Mouse (Mus musculus) left cerebral cortex, postnatal 25 days (tissue): ENCODE results near the gene Cdh13. TPM values are rescaled to one million over a fixed set of nuclear protein-coding genes. Genes with fewer than 3 reads are reported as not detected.

ENCODE experiments used
- DNase-seq, 2 experiments: peaks; one replicate each; pipeline ENCODE4 v3.0.0; 2022; ENCODE audit warnings: low spot score in 2 of 2, mixed read lengths in 1 of 2
- intact Hi-C: fragments of 180-260 bp; cut with DNase I; formaldehyde crosslinking; loops from one replicate; pipeline ENCODE4 v1.15.1; 2025
- total RNA-seq, 2 experiments: library from RNA; stranded (reverse); gene quantifications; 2 replicates each; pipeline ENCODE4 v1.2.3; 2021

Cdh13 gene
- total RNA-seq, 2 experiments from 2014 or later = 82.4 to 86.1 TPM

DNA sequence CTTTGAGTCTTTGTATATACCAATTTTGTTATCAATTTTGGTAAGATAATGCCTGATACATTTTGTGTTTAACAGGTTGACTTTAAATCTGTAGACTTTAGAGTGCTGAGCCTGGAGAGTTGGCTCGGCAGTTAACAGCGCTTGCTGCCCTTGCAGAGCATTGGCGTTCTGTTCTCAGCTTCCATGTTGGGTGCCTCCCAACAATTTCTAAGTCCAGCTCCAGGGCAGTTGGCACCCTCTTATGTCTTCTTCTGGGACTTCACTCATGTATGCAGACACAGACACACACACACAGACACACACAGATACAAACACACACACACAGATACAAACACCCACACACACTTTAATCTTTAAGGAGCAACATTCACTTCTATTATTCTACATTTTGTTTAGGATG lies 672.6 kb downstream of the Cdh13 start:
- DNase-seq = no peak
- intact Hi-C loops = no loop called here

DNA sequence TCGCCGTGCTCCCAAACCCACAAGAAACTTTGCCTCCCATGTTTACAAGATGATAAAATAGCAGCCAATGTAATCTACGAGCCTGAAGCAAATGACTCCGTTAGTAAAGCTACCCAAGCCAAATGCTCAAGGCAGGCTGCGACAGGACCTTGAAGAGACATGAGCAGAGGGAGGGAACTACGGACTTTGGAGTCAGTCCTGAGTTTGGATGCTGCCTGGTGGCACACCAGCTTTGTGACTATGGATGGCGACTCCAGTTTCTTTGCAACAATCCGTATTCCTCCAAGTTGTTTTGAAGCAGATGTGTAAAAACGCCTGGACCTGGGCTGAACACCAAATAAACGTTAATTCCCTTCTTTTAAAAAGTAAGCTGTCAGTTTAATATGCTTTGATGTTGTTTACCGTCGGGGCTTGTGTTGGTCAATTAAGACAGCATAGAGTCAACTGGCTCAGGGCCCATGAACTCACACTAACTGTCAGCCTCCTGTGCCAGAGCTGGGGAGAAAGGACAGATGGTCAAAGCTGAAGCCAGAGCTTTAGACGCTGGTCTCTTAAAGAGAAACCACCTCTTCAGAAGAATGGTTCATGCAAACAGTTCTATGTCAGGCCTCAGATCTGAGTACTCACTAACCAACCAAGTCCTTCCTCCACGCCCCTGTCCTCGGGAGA lies 678.5 kb downstream of the Cdh13 start:
- peak in 1 of 2 experiments; percentile 21 for DNase-seq
- intact Hi-C loops = no loop called here

DNA sequence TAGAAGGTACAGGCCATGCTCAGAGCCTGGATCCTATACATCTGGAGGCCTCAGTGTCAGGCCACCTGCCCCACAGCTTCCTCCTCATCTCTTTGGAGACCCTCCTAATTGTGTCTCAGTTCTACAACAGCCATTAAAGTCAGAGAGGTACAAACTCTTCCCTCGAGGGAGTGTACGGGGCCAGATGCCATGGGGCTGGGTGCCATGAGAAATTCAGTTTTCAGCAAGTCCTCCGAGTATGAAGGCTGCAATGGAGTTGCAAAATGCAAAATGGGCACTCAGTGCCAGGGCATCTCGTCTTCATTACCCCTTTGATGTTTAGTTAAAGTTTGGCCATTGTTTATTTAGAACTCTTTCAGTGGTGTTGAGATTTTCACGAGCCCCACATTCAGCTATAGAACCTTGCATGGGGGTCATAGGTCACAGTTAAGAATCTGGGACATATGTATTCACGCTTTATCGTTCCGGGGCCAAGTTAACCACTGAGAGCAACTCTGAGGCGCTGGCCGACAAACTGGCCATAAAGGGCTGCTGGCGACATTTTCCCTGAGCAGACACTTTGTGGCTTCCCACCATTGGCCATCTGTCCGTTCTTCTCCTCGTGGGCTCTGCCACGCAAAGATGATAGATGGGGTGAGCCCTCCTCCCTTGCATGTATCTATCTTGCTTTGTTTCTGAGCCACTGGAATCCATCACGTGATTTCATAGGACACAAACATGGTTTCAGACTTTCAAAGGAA lies 681.7 kb downstream of the Cdh13 start:
- DNase-seq = no peak
- intact Hi-C loops = no loop called here

DNA sequence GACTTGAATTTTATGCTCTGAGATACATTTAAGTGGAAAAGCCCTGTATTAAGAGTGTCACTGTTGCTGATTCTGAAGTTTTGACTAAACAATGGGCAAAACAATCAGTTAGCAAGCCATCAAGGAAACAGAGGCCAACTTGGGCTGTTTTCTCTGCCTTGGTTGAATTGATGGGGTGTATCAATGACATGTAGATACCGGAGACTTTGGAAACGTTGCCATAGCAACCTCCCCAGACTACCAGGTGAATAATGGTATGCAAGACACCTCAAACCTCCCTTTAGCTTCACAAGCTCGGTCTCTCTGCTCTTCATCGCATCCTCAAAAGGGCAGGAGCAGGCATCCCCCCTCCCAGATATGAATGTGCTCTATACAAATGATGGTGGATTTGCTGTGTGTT lies 685.4 kb downstream of the Cdh13 start:
- no peak for DNase-seq
- intact Hi-C loops = no loop called here

DNA sequence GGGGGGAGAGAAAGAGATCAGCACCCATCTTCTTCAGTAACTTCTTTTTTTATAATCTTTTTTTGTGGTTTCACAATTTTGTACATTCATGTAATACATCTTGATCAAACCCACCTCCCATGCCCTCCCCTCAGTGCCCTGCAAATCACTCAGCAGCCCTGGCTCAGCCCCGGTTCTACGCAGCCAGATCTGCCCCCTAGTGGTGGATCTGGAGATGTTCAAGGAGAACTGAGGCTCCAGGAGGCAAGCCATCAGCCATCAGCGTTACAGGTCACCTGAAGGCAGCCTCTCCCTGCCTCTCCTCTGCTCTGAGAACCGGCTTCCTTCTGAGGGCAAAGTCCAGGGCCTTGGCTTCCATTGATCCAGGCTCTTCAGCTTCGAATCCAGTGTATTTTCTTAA lies 696.3 kb downstream of the Cdh13 start:
- intact Hi-C loops = no loop called here
- peak; percentile 15 to 31 for DNase-seq

DNA sequence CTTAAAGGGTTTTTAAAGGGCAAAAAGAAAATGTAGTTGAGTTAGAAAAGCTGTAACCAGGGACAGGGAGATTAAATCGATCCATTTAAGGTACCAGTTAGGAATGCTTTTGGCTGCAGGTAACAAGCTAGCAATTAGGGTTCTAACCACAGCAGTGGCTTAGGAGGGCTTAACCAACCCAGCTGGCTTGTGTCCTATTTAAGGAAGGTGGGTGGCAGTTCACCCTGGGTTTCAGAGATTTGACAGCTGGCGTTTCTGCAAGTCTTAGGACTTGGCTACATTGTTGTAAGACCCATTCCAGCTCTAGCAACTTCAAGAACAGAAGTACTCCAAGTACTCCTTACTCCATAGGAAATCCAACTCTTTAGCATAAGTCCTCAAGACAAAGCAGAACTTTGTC lies 700.2 kb downstream of the Cdh13 start:
- DNase-seq = no peak
- intact Hi-C loops = no loop called here

DNA sequence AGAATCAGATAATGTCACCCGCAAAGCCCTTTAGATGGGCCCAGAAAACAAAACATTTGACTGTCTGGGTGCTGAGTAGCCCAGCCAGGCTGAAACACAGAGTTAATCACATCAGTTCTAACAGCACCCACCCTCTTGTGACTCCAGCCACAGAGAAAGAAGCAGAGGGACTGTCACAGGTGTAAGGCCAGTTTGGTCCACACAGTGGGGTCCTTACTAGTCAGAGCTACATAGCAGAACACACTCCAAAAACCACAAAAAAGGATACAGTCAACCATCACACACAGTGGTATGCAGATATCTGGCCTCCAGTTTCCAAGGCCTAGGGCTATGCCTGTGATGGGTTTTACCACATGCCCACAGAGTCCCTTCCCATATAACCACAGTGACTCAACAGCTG lies 703.3 kb downstream of the Cdh13 start:
- intact Hi-C loops = no loop called here

DNA sequence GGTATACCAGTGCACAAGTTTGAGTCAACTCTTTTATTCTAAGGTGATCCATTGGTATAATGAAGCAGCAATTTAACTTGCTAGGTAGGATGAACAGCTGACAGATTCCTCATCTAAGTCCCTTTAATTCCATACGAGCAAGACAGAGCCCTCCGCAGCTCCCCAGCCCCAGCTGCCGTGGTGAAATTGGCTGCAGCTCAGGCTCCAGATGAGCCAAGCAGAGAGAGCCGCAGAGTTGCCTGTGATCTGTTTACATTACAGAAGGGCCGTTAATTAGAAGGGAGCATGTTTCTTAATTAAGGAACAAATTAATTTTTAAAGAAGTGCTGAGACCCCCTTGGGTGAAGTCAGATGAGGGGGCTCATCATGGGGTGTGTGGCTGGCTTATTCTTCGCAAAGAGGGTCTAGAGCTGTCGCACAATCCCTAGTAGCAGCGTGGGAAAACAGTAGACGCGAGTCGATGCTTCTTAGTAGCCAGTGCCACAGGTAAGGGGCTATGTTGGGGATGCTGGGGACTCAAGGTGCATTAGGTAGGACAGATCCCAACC lies 712.2 kb downstream of the Cdh13 start:
- intact Hi-C loops = no loop called here
- DNase-seq = no peak

More for the DNA sequence above, 703.3 kb downstream of the Cdh13 start:
- DNase-seq = no peak

DNA sequence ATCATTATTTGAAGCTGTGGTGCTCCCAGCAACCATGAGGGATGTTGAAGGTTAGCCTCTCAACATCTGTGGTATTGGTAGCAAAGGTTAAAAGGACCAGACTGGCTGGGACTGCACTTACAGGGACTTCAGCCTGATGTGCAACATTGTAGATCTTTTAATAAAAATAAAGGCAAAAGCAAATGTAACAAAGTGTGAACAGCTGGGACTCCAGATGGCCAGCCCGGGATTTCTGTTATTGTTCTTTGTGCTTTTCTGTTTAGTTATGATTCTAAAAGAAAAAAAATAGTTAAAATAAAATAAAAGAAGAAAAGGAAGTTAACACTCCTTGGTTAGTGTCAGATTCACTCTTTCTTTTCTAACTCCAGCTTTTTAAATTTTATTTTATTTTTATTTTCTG lies 717.1 kb downstream of the Cdh13 start:
- intact Hi-C loops = no loop called here
- DNase-seq = peak in 1 of 2 experiments; percentile 29

DNA sequence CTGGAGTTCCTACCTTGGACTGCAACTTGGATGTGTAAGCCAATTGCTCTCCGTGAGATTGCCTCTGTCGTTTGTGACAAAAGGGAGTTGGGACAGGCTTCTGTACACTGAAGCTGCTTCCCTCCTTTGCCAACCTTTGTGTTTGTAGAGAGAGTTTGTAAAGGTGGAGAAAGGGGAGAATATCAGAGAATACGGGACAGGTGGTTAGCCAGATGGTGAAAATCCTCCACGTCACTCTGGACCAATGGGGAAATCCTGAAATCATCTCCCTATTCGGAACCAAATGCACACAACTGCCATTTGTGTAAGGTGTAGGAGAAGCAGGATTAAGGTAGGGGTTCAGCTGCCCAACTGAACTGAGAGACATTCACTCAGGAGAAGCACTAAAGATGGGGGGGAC lies 721.3 kb downstream of the Cdh13 start:
- no peak for DNase-seq
- intact Hi-C loops = no loop called here

DNA sequence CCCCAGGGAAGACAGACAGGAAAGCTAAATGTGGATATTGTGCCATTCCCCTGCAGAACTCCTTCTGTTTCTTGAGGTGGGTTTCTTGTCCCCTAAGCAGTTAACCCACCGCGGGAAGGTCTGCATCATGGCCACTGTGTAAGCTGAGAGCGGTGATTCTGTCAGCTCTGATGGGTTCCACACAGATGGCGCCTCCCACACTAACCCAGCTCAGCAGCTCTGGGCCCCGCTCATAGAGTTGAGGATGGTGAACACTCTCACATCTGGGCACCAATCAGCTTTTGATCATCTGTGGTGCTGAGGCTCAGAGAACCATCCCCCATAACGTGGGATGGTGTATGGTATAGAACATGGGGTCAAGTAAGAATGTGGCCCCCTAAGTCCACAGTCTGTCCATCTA lies 735.1 kb downstream of the Cdh13 start:
- peak in 1 of 2 experiments; percentile 42 for DNase-seq
- intact Hi-C loops = no loop called here

DNA sequence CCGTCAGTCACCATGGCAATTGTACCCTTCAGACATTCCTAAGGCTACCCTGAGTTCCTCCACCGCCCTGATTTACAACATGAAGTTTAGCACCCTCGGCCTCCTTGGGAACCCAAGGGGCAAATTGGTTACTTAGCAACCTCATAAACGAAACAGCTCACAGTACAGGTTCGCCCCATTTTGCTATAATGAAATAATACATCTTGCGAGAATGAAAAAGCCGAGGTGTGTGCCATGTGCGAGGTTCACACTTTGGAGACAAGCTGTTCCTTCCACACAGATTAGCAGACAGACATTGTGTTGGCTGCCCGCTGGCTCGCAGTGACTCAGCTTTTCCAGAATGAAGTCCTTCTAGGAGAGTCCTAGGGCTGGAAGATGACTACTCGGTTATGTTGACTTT lies 737.2 kb downstream of the Cdh13 start:
- intact Hi-C loops = no loop called here

DNA sequence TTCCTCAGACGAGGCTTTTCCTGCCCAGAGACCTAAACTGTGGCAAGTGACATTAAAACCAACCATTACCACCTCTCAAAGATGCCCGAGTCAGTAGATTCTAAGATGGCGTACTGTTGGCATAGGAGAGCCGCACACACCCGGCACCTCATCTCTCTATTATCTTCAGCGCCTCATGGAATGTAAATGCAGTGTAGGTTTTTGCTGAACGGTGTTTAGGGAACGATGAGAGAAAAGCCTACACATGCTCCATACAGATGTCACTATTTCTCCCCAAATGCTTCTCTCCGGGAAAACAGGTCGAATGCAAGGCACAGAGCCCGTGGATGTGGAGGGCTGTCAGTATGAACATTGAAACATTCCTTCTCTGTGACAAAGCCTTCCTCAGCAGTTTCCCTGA lies 737.9 kb downstream of the Cdh13 start:
- DNase-seq = peak in 1 of 2 experiments; percentile 45
- intact Hi-C loops = no loop called here

More for the DNA sequence above, 737.2 kb downstream of the Cdh13 start:
- DNase-seq = peak; percentile 75 to 92

DNA sequence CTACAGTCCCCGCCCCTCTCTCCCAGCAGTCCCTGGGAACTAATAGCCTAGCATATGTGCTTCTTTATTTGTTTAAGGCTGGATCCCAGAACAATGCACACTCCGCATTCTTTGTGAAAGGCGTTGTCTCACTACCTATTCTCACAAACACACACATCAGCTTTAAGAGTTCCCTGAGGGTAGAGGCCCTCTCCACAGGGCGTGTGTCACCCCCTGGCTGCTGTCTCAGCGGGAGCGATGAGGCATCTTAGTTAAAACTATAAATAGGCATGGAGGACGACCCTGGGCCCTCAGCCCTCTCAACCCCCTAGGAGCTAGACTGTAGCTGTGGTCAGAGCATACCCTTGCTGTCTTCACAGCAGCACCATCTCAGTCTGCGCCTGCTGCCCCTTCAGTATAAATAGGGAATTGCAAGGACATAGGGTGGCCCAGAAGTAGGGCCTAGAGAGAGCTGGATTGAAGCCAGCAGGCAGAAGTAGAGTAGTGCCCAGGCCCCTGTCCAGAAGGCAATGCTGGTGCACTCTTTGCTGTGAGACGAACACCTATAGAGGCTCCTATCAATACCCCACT lies 738.9 kb downstream of the Cdh13 start:
- intact Hi-C loops = no loop called here

DNA sequence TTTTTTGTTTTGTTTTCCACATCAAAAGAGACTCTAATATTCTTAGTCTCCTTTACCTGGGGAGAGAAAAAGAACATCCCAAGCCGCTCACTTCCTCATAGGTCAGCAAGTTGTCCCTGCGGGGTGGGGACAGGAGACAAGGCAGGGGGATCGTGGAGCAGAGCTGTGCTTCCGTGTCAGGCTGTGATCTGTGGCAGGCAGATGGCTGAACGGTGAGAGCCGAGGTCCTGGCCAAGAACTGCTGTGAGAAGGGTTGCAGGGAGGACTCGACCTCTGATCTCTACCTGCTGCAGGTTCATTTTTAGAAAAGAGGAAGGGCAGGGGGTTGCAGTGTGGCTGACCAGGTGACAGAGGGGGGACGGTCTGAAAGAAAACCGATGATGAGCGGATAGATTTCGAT lies 749.9 kb downstream of the Cdh13 start:
- intact Hi-C loops = no loop called here
- no peak for DNase-seq

More for the DNA sequence above, 738.9 kb downstream of the Cdh13 start:
- no peak for DNase-seq

DNA sequence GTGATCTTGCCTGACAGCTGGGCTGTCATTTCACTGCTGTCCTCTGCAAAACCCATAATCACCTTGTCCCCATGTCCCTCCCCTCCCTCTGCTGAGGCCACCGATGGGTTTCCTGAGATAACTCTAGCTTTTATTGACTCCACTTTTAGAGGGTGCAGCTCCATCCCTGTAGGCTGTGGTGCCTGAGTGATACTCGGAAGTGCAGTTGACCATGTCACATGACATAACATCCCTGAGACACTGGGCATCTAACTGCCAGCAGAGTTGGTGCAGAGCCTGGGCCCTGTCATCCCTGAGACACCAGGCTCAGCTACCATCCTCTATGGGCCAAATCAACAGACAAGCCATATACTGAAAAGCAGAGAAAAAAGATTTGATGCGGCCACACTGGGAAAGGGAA lies 750.5 kb downstream of the Cdh13 start:
- no peak for DNase-seq
- intact Hi-C loops = no loop called here

DNA sequence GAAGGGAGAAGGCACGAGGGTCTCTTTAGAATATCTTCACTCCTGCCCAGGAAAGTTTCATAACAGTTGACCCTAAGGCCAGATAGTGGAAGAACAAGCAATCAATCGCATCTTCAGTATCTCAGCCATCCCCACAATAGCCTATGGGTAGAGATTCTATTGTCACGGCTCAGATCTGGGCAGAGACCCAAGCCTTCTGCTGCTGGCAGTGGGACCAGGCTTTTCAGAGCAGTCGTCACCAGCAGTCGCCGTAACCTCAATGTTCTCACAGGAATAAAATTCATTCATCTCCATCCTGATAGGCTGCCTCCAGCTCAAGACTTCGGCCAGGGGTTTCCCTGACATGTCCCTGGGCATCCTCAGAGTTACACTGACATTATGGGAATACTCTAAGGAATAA lies 751.6 kb downstream of the Cdh13 start:
- intact Hi-C loops = no loop called here
- peak; percentile 47 to 80 for DNase-seq

DNA sequence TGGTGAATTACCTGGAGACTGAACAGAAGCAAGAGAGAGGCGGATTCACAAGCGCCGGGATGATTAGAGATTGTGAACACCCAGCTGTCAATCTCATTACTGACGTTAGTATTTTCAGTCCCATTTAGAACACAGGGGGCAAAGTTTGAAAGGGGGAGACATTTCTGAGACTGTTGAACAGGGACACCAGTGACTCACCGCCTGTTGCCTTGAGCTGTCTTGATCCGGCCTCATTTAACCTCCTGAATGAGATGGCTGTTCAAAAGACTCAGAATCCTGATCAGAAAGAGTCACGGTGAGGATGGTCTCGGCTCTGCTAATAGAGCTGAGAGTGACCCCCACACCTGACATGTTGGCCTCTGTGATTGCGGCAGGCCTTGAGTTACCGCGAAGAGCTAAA lies 754.0 kb downstream of the Cdh13 start:
- intact Hi-C loops = no loop called here
- no peak for DNase-seq

DNA sequence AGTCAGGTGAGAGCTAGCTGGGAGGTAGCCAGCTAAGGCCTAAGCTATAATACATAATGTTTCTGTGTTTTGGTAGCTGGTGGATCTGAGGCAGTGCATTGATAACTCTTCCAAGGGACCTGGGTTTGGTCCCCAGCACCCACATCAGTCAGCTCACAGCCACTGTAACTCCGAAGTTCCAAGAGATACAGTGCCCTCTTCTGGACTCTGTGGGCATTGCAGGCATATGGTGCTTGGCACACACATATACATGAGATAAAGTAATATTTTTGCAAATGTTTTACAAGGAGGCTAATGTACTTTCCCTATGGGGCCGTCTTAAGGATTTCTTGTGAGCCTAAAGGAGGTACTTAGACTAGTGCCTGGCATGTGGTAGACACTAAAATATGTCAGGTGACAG lies 755.8 kb downstream of the Cdh13 start:
- intact Hi-C loops = no loop called here

DNA sequence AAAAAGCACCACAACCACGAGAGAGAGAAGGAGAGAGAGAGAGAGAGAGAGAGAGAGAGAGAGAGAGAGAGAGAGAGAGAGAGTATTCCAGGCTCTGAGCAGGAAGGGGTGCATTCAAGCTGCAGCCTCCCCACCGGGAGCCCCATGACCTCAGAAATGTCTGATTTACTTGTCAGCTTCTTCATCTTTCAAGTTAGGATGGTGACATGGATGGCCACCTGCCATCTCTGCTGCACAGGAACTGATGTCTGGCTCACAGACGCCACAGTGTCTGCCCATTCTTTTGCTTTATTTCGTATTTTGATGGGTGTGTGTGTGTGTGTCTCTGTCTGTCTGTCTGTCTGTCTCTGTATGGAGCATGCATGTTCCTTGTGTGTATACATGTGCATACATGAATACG lies 774.3 kb downstream of the Cdh13 start:
- intact Hi-C loops = no loop called here
- no peak for DNase-seq

More for the DNA sequence above, 755.8 kb downstream of the Cdh13 start:
- DNase-seq = no peak

DNA sequence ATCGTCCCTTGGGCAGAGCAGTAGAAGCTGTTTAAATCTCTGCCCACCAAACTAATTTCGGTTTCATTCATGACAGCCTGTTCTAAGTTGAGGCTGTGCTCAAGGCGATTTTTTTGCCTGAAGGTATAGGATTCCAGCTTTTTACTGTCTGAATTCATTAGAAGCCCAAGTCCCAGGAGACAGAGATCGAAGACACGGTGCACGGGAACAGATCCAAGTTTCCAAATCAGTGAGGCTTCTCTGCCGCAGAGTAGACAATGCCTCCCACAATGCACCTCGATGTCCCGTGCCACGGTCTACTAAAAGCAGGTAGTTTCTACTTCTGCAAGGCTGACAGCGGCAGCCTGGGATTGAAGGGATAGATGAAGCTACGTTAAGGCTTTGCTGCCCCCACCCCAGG lies 778.1 kb downstream of the Cdh13 start:
- DNase-seq = peak in 1 of 2 experiments; percentile 33
- intact Hi-C loops = loop anchor here (10.0 kb wide), 2 partner anchors 777 to 1427 kb away; partner anchors contain the start of gene Cdh13
